Mouse (Mus musculus) embryo, embryonic 10 days (tissue): ENCODE results near the gene Dph5.

Source experiments
- DNase-seq: peaks from one replicate; pipeline ENCODE4 v3.0.0-alpha.2; 2015; ENCODE audit warnings: low spot score

Gene Dph5

GRCm38 (mm10) chr3:115952356-115952755, 64.7 kb downstream of the Dph5 start:
- DNase-seq, result no peak

GRCm38 (mm10) chr3:115953088-115953487, 65.5 kb downstream of the Dph5 start:
- DNase-seq, result no peak

GRCm38 (mm10) chr3:115957223-115957622, 69.6 kb downstream of the Dph5 start:
- DNase-seq, result no peak

GRCm38 (mm10) chr3:115961311-115962027, 73.8 kb downstream of the Dph5 start:
- DNase-seq, result no peak

GRCm38 (mm10) chr3:115962028-115962415, 74.4 kb downstream of the Dph5 start:
- DNase-seq, result no peak

DNA sequence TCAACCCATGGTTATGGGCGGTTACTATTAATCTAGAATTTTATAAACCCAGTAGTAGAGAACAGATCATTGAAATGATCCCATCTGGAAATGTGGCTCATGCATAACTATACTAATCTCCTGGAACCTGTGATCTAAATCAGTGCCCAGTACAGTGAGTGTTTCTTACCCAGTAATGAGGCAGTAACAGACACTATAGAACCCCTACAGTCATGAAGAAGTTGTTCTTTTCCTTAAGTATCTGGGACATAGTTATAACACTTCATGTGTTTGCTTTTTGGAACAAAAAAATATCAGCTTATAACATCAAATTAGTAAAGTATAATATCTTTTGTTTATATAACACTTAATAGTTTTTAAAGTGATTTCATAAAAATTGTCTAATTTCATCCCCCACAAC, 76.0 kb downstream of the Dph5 start:
- no peak for DNase-seq

- no peak for DNase-seq
Measured at GRCm38 (mm10) chr3:115964071-115964470, 76.4 kb downstream of the Dph5 start.

DNA sequence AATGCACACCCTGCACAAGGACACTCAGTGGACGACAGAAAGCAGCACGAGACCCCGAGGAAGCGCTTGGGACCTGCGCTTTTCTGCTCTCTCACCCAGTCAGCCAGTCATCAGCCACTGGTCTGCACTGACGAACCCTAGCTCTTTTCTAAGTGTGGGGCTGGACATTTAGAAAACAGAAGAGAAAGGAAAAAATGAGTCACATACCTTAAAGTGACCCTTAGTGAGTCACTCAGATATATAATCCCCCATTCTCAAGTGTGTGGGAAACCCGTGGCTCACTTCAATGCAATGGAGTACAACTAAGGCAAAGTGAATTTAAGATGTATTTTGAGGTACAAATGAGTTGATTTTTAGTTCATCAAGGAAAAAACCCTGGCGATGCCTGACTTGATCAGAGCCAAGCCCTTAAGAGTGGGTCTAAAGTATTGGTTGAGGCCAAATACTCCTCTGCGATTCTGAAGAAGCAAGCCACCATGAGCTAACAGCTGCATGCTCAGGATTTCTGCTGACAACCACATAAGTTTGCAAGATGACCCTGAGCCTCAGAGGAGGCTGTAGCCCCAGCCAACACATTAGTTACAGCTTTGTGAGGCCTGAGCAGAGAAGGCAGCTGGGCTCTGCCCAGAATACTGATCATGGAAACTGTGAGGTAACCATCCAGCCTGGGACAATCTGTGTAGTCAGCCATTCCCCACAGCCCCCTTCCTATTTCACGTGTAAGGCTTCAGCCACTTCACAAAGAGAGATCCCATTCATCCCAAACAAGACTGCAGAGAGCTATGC, 81.3 kb downstream of the Dph5 start:
- DNase-seq, result no peak

- no peak for DNase-seq
Measured at GRCm38 (mm10) chr3:115971045-115971785, 83.6 kb downstream of the Dph5 start.

DNA sequence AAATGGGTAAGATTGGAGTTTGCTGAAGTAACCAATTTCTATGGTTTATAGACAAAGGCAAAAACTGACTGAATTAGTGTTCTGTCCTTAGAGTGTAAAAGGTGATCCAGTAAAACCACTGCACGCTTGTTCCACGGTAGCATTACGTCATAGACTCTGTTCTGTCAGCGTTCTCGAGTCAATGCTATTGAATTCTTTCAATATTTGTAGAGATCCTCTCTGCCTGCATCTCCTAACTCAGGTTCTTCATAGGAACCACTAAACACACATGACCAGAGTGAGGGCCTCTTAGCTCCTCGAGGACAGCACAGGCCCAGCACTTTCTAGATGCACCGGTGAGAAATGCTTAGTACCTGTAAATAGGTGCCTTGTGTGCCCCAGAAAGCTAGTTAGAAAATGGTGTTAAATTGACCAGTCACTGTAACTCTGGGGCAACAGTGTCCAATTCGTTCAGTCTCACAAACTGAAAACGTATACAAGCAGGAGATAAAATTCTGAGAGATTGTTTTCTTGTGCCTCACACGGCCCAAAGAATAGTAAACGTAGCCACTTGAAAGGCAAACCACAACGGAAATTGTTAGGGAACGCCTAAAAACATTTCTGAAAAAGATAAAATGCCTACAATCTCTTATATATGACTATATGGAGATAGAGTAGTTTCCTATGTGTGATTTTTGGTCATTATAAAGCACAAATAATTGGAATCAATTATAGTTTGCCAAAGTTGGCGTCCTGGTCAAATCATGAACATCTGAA, 84.4 kb downstream of the Dph5 start:
- DNase-seq, result no peak

- no peak for DNase-seq
Measured at GRCm38 (mm10) chr3:115974228-115974627, 86.6 kb downstream of the Dph5 start.

DNA sequence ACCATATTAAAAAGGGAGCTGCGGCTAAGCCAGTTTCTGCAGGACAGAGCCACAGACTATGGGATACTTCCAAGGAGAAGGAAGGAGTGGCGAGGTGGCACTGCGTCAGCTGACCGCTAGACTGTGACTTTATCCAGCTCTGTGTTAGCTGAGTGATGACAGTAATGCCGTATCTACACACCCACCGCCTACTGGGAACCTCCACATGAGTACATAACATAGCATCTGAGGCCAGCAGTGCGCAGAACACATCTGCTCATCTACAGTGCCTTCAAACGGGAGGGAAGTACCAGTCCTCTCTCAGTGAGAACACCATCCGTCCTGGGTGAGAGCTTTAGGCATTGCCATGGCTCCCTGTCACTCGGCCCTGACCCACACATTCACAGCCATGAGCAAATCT, 87.4 kb downstream of the Dph5 start:
- no peak for DNase-seq

- no peak for DNase-seq
Measured at GRCm38 (mm10) chr3:115979000-115979399, 91.4 kb downstream of the Dph5 start.

DNA sequence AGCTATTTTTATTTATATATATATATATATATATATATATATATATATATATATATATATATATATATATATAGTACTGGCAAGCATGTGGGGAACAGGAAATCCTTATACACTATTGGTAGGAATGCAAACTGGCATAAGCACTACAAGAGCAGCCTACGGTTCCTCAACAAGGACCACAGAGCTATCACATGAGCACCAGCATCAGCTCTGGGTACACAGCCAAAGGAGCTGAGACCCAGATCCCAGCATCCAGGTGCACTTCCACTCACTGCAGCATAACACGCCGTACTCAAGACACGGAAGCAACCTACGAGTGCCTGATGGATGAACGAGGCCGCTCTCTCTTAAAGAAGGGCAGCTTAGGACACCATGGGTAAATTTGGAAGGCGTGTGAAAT, 95.6 kb downstream of the Dph5 start:
- no peak for DNase-seq
